Mouse (Mus musculus): ENCODE measurements around the gene Slc8a2.

DNA sequence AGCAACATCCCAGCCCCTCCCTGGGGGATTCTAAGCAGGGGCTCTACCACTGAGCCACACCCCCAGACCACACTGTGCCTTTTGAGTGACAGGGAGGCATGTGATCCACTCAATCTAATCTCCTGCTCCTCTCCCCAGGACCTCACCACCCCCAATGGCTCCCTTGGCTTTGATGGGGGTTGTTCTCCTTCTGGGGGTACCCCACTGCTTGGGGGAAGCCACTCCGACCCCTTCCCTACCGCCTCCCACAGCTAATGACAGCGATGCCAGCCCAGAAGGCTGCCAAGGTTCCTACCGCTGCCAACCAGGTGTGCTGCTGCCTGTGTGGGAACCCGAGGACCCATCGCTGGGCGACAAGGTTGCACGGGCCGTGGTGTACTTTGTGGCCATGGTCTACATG lies 4.1 kb downstream of the Slc8a2 start:
- TF ChIP-seq ELF1 (IDR thresholded peaks at IDR 0.05; ENCODE audit: low read depth, low read length) (no peak), EP300 (IDR thresholded peaks at IDR 0.05; ENCODE audit: low read length) (no peak), USF1 (IDR thresholded peaks at IDR 0.05; ENCODE audit: low read depth, low read length) (no peak), UBTF (IDR thresholded peaks at IDR 0.05; ENCODE audit: low read depth, low read length) (no peak), HCFC1 (IDR thresholded peaks at IDR 0.05; ENCODE audit: low read depth, low read length) (no peak), CHD2 (IDR thresholded peaks at IDR 0.05; ENCODE audit: low read length) (no peak), POLR2A (IDR thresholded peaks at IDR 0.05; ENCODE audit: low read depth, low read length) (no peak), CTCF (conservative IDR thresholded peaks at IDR 0.05 in 1 of 2, IDR thresholded peaks at IDR 0.05 in 1 of 2; ENCODE audit: low read depth in 2 of 2, low read length in 2 of 2) (no peak), BHLHE40 (IDR thresholded peaks at IDR 0.05; ENCODE audit: low read depth, low read length) (no peak), ZMIZ1 (IDR thresholded peaks at IDR 0.05; ENCODE audit: low read depth, low read length) (no peak), MAZ (IDR thresholded peaks at IDR 0.05; ENCODE audit: low read depth, low read length) (no peak)

Measured in CH12.LX (cell line).